Mouse (Mus musculus) NIH3T3 (cell line): ENCODE measurements around the gene Nemp2.
"Not testable (repeated sequence)": the region's sequence is repeated elsewhere in the genome, so short reads cannot be mapped to it uniquely, and the experiment has no call there.

Experiments
- DNase-seq: peaks from one replicate; pipeline ENCODE4 v3.0.0-alpha.2; 2012; ENCODE audit warnings: low read depth

The Nemp2 gene

DNA sequence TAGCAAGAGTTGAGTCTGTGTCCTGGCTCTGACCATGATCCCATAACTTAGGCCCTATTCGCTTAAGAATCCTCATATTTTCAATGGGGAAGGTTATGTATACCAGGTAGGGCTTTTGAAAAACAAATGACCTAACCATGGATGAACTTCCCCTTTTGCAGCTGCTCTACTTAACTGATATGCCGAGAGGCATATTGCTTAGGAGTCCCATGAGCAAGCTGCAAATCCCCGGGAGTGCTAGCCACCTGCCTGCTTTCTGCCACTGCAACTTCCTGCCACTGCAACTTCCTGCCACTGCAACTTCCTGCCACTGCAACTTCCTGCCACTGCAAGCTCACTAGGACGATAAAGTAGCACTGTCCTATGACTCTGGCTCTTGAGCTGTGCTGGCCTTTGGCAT, 24.6 kb downstream of the Nemp2 start:
- no peak for DNase-seq

DNA sequence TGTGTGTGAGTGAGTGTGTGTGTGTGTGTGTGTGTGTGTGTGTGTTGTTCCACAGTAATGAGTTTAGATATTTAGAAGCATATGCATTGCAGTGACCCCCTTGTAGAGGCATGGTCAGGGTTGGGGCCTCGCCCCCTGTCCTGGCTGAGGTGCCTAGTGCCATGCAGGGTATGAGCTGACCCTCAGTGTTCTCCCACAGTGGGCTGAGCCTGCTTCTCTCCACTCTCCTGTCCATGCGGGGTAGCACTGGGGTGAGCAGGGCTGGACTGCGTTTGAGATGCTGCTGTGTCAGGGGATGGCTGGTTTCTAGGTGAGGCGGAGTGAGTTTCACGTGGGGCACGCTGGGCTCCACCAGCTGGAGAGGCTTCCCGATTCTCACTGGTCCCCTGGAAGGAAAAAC, 27.7 kb downstream of the Nemp2 start:
- no peak for DNase-seq

DNA sequence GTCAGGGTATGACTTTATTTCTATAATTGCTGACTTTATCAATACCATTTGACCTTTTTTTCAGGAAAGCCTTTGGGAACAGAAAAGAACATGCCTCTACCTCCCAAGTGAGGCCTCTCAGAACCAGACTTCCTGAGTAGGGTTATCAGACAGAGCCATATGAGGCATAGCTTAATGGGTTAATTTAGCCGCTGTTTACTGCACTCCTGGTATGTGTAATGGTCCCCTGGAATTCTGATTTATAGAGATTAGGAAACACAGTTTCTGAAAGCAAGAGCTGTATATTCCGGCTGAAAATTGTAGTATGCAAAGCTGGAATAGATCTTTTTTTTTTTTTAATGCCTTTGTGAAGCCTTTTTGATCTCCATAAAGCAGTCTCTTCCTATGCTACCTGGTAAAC, 29.8 kb downstream of the Nemp2 start:
- no peak for DNase-seq

- DNase-seq, result no peak
These were observed 30.3 kb downstream of the Nemp2 start for GRCm38 (mm10) chr1:52660765-52661164.

- no peak for DNase-seq
These were observed 32.7 kb downstream of the Nemp2 start for GRCm38 (mm10) chr1:52663228-52663627.

GRCm38 (mm10) chr1:52668743-52669323, 38.3 kb downstream of the Nemp2 start:
- no peak for DNase-seq

DNA sequence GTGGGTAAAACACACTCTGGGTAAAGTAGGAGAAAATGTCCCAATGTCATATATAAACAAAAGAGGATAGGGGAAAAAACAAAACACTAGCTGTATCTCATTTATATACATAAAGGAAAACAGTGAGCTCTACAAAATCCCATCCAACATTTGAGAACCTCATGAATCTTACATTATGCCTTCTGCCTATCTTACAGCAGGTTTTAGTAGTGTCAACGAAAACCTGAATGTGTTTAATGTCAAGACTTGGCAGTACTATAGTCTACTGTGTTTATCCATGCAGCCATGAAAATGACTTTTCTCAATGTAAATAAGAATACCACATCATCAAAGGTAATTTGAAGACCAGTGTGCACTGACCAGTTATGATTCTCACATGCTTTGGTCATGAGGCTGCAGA, 39.4 kb downstream of the Nemp2 start:
- no peak for DNase-seq

DNA sequence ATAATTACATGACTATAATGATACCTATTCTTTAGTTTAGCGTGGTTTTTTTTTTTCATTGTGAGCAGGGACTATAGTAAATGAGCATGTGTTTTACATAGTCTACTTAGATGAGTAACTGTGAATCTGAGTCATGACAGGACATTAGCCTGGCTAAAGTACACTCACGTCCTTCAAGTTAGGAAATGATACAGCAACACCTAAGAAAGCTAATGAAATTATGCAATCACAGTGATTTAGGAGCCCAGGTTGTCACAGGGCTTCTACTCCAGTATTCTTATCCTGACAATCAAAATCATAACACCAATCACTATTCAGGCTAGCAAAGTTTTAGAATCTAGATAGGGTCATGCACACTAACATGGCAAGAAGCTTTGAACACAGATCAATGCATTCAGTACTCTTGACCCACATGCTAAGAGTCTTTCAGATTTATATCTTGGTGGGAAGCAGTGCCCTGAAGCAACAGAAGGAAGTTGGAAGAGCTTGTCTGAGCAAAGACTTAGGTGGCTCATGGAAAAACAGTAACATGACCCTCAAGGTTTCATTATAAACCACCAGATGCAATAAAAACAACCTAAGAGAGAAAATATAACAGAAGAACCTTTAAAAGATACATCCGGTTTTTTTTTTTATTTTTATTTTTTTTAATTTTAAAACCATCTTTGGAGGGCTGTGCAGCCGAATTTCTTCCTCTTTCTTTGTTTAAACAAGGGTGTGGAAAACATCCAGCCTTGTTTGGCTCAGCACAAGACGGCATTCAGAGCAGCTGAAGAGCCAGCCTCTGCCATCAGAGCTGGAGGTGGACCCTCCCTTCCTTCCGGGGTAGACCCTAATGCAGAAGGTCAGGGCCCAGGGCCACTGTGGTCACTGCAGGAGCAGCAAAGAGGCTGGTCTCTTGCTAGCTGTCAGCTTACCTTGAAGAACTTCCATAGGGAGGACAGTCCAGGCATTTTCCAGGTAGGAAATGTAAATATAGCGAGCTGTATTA, 45.4 kb downstream of the Nemp2 start:
- DNase-seq, result peak; percentile 11

GRCm38 (mm10) chr1:52676621-52677020, 46.1 kb downstream of the Nemp2 start:
- peak; percentile 56 for DNase-seq

DNA sequence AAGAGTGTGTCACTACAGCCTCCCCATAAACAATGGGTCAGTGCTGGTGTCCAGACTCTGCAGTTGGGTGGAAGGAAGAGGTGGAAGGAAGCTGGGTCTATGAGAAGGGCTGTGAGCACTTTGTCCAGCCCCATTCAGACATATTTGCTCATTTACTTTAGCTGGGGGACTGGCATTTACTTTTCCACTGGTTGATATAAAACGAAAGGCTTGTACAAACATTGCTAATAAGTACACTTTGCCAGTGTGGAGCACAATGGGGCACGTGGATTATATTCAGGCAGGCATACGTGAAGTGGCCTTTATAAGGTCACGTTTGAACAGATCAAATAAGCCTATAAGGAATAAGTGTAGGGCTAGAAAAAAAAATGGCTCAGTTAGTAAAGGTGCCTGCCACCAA, 53.0 kb downstream of the Nemp2 start:
- DNase-seq, result no peak

DNA sequence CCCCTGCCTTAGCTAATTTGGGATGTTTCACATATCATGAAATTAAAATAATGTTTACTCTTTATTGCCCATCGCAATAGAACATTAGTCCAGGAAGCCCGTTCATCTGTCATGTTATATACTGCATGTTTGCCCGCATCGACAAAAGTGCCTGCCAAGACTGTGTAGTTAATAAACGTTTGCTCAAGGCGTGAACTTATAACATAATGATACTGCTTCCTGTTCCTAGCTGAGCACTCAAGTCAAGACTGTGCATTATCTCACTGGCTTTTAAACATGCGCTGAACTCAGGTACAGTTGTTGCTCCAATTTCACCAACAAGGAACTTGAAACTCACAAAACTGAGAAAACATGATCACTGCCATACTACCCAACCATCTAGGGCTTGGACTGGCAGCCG, 57.1 kb downstream of the Nemp2 start:
- no peak for DNase-seq

- DNase-seq, result not testable (repeated sequence)
These were observed 64.0 kb downstream of the Nemp2 start for GRCm38 (mm10) chr1:52694456-52694855.
